Mouse (Mus musculus): Measurements from ENCODE around the gene Isy1. TPM values are rescaled to one million over a fixed set of nuclear protein-coding genes. Genes with fewer than 3 reads are reported as not detected.

The Isy1 gene
- total and polyA plus RNA-seq, 3 experiments = 7.3 to 22.8 (median 22.3) TPM

DNA sequence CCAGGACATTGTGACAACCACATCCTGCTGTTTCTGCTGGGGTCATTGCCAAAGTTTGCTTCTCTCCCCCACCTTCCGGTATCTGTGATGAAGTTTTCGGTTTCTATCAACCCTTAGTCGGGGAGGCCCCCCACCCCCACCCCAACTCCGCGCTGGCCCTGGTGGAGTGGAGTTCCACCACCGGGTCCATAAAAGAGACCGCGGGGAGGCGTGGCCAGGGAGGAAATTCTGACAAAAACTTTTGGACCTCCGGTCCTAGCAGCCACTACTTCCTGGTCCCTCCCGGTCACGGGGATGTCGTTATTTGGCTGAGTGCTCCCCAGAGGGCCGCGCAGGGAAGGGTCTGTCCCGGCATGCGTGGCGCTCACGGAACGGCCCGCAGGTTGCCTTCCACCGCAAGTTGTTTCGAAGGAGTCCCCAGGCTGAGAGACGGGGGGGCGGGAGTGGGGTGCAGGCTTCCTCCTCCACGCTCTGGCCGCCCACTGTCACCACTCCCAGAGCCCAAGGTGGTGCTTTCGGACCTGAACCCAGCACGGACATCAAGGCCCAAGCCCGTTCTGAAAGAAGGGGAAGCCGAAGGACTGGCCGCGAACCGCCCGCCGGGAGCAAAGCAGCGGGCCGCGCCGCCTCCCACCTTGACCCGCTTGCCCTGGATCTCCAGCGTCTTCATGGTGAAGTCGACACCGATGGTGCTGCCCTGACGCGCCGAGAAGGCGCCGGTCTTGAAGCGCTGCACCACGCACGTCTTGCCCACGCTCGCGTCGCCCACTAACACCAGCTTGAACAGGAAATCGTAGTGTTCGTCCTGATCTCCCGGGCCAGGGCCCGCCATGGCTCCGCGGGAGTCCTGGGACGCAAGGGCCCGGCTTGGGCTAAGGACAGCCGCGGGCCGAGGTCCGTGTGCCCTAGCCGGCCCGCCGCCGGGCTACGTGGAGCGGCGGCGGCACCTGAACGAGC lies 27.6 kb downstream of the Isy1 start:
- Histone ChIP-seq H3K4me1 (ENCODE audit: control insufficient read depth, insufficient read depth, low read length) (peaks cover 8% of the 10 kb centered on the region), H3K9ac (ENCODE audit: low read depth, low read length) (peak overlapping the region; percentile 73), H3K4me3 (peak overlapping the region; percentile 97), H3K79me2 (replicated peaks; ENCODE audit: control insufficient read depth, insufficient read depth, low read length) (peaks cover 3% of the 10 kb centered on the region), H3K36me3 (ENCODE audit: control insufficient read depth, insufficient read depth, low read length) (no peaks in the 10 kb centered on the region), H3K27me3 (ENCODE audit: control insufficient read depth, insufficient read depth, low read length) (no peaks in the 10 kb centered on the region), H3K27ac (peak overlapping the region; percentile 84)
- TF ChIP-seq POLR2A (IDR thresholded peaks at IDR 0.05; ENCODE audit: insufficient read depth, low read depth, low read length) (peak; percentile 68; the same call in 1 of the 2 replicates), CTCF (IDR thresholded peaks at IDR 0.05) (no peak), EP300 (IDR thresholded peaks at IDR 0.05; ENCODE audit: insufficient read depth, low read depth, low read length) (0 out of 2 replicates have a peak, but pooled peaks have one; percentile 9)
- intact Hi-C loops (cut with DNase I) = loop anchor here (1.0 to 5.0 kb wide), 4 partner anchors 27 to 1091 kb away; partner anchors contain the start of genes Cnbp, Isy1 and Tpra1
- DNase-seq = peak; percentile 83 to 87
- under 1% methylated on average over 77 of the region's 77 CpGs for WGBS

DNA sequence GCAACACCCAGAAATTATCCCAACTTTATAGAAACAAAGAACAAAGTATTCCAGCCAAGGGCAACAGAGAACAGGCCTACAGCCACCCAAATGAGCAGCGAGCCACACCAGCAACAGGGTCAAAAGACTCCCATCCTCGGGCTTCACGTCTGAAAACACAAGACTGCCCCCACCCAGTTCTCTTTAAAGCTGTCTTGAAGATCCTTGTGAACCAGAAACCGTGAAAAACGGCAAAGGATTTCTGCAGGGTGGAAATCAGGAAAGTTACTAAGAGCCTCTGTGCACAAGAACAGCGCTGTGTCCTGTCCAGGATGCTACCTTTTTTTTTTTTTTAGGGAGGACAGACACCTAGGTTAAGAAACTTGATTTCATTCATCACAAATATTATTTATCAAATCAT lies 28.3 kb downstream of the Isy1 start:
- intact Hi-C loops (cut with DNase I) = loop anchor here (5.0 kb wide), 3 partner anchors 42 to 1092 kb away; partner anchors contain the start of genes Cnbp and Tpra1
- H3K36me3 ChIP-seq (ENCODE audit: control insufficient read depth, insufficient read depth, low read length) = no peaks in the 10 kb centered on the region
- H3K4me1 ChIP-seq (ENCODE audit: control insufficient read depth, insufficient read depth, low read length) = peaks cover 13% of the 10 kb centered on the region
- TF ChIP-seq POLR2A (IDR thresholded peaks at IDR 0.05; ENCODE audit: insufficient read depth, low read depth, low read length) (no peak), CTCF (IDR thresholded peaks at IDR 0.05) (no peak), EP300 (IDR thresholded peaks at IDR 0.05; ENCODE audit: insufficient read depth, low read depth, low read length) (no peak)
- peaks cover 3% of the 10 kb centered on the region for H3K79me2 ChIP-seq (replicated peaks; ENCODE audit: control insufficient read depth, insufficient read depth, low read length)
- H3K27me3 ChIP-seq (ENCODE audit: control insufficient read depth, insufficient read depth, low read length) = no peaks in the 10 kb centered on the region
- peak overlapping the region; percentile 84 for H3K27ac ChIP-seq
- WGBS = 35% methylated on average over 6 of the region's 6 CpGs
- H3K4me3 ChIP-seq = peak overlapping the region; percentile 97
- DNase-seq = no peak
- H3K9ac ChIP-seq (ENCODE audit: low read depth, low read length) = peak overlapping the region; percentile 73; the same call in 1 of the 2 replicates

DNA sequence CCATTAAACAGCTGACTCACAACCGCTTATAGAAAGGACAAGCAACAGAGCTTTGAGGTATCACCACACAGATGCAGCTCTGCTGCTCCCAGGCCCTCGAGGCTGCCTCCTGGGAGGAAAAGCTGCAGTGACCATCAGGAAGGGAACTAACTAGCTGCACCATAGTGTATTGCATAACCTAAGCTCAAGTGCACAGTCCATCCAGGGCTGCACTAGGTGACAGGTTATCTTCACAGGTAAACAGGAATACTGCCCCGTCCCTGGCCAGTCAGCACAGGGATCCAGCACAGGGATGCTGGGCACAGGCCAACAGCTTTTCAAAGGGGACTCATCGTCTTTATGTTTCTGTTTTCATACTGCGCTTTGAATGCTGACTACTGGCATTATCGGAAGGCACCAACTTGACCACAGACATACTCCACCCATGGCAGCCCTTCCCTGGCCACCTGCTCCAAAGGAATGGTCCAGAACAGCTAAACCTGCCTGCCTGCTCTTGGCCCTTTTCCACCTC lies 28.9 kb downstream of the Isy1 start:
- 0 out of 2 replicates have a peak overlapping the region, but pooled peaks have one; percentile 6 for H3K9ac ChIP-seq (ENCODE audit: low read depth, low read length)
- H3K4me3 ChIP-seq = no peak overlapping the region; the same call in 1 of the 2 replicates
- intact Hi-C loops (cut with DNase I) = loop anchor here (5.0 kb wide), 3 partner anchors 43 to 1093 kb away; partner anchors contain the start of genes Cnbp and Tpra1
- peaks cover 14% of the 10 kb centered on the region for H3K4me1 ChIP-seq (ENCODE audit: control insufficient read depth, insufficient read depth, low read length)
- no peak for TF ChIP-seq EP300 (IDR thresholded peaks at IDR 0.05; ENCODE audit: insufficient read depth, low read depth, low read length)
- DNase-seq = no peak
- peaks cover 3% of the 10 kb centered on the region for H3K79me2 ChIP-seq (replicated peaks; ENCODE audit: control insufficient read depth, insufficient read depth, low read length)
- WGBS = 60% methylated on average over 6 of the region's 6 CpGs
- H3K27me3 ChIP-seq (ENCODE audit: control insufficient read depth, insufficient read depth, low read length) = no peaks in the 10 kb centered on the region
- H3K27ac ChIP-seq = peak overlapping the region; percentile 8; the same call in 1 of the 2 replicates
- peaks cover 2% of the 10 kb centered on the region; the same call in 1 of the 2 replicates for H3K36me3 ChIP-seq (ENCODE audit: control insufficient read depth, insufficient read depth, low read length)

DNA sequence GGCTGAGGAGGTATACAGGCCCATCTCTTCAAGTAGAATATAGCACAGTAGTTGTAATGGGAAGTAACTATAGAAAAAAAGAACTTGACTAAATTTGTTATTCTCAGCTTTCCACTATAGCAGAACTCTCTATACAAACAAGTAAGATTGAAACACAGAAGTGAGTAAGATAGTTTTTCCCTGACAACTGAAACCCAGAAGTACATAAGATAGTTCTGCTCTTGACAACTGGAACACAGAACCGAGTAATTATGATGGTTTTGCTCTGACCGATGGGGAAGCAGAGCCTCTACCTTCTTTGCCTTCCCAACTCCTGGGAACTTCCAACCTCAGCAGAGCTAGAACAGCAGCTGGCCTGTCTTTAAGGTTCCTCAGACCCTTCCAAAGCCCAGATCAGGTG lies 29.5 kb downstream of the Isy1 start:
- Histone ChIP-seq H3K4me3 (no peak overlapping the region), H3K4me1 (ENCODE audit: control insufficient read depth, insufficient read depth, low read length) (peaks cover 15% of the 10 kb centered on the region), H3K9ac (ENCODE audit: low read depth, low read length) (no peak overlapping the region), H3K36me3 (ENCODE audit: control insufficient read depth, insufficient read depth, low read length) (peaks cover 2% of the 10 kb centered on the region; the same call in 1 of the 2 replicates), H3K79me2 (replicated peaks; ENCODE audit: control insufficient read depth, insufficient read depth, low read length) (peaks cover 3% of the 10 kb centered on the region), H3K27ac (peak overlapping the region; percentile 8; the same call in 1 of the 2 replicates), H3K27me3 (ENCODE audit: control insufficient read depth, insufficient read depth, low read length) (no peaks in the 10 kb centered on the region)
- intact Hi-C loops (cut with DNase I) = no loop called here
- 75% methylated on average over 2 of the region's 2 CpGs for WGBS
- no peak for DNase-seq
- TF ChIP-seq POLR2A (IDR thresholded peaks at IDR 0.05; ENCODE audit: insufficient read depth, low read depth, low read length) (no peak), EP300 (IDR thresholded peaks at IDR 0.05; ENCODE audit: insufficient read depth, low read depth, low read length) (no peak), CTCF (IDR thresholded peaks at IDR 0.05) (no peak)

DNA sequence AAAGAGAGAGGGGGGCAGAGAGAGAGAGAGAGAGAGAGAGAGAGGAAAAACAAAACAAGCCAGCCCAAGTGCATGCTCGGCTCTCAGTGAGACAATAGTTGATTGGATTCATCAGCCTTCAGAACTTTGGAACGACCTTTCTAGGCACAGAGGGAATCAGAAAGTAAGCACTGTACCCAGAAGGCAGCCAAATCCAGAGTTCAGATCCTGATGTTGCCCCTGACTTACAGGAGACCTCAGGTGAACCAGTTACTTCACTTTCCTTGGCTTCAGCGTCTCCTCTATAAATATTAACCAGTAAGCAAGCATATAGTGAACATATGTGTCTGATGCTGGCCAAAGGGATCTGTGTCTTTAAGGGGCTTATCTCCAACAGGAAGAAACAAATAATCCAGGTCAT lies 30.1 kb downstream of the Isy1 start:
- no peak for DNase-seq
- H3K4me1 ChIP-seq (ENCODE audit: control insufficient read depth, insufficient read depth, low read length) = peaks cover 15% of the 10 kb centered on the region

More for the DNA sequence above, 30.1 kb downstream of the Isy1 start:
- 60% methylated on average over 3 of the region's 3 CpGs for WGBS
- TF ChIP-seq EP300 (IDR thresholded peaks at IDR 0.05; ENCODE audit: insufficient read depth, low read depth, low read length) = no peak
- TF ChIP-seq POLR2A (IDR thresholded peaks at IDR 0.05; ENCODE audit: insufficient read depth, low read depth, low read length) = no peak
- TF ChIP-seq CTCF (IDR thresholded peaks at IDR 0.05) = no peak
- no peak overlapping the region for H3K9ac ChIP-seq (ENCODE audit: low read depth, low read length)
- no peak overlapping the region for H3K27ac ChIP-seq
- H3K79me2 ChIP-seq (replicated peaks; ENCODE audit: control insufficient read depth, insufficient read depth, low read length) = peaks cover 3% of the 10 kb centered on the region
- no peak overlapping the region for H3K4me3 ChIP-seq
- intact Hi-C loops (cut with DNase I) = no loop called here
- peaks cover 2% of the 10 kb centered on the region; the same call in 1 of the 2 replicates for H3K36me3 ChIP-seq (ENCODE audit: control insufficient read depth, insufficient read depth, low read length)
- no peaks in the 10 kb centered on the region for H3K27me3 ChIP-seq (ENCODE audit: control insufficient read depth, insufficient read depth, low read length)
